Mouse (Mus musculus) thymus, postnatal 25 days (tissue): ENCODE measurements around the gene Sorl1.

Experiments used
- DNase-seq: peaks from one replicate; pipeline ENCODE4 v3.0.0; 2022

Sorl1 gene

GRCm38 (mm10) chr9:42048542-42048941, 75.6 kb downstream of the Sorl1 start:
- no peak for DNase-seq

GRCm38 (mm10) chr9:42047786-42048185, 76.3 kb downstream of the Sorl1 start:
- DNase-seq, result no peak

GRCm38 (mm10) chr9:42046248-42046647, 77.8 kb downstream of the Sorl1 start:
- DNase-seq, result no peak

- DNase-seq, result no peak
These were observed 79.4 kb downstream of the Sorl1 start for GRCm38 (mm10) chr9:42044651-42045050.

- DNase-seq, result no peak
These were observed 80.2 kb downstream of the Sorl1 start for GRCm38 (mm10) chr9:42043934-42044333.

- peak; percentile 37 for DNase-seq
These were observed 84.8 kb downstream of the Sorl1 start for GRCm38 (mm10) chr9:42039000-42039992.

- no peak for DNase-seq
These were observed 87.2 kb downstream of the Sorl1 start for GRCm38 (mm10) chr9:42036885-42037284.

GRCm38 (mm10) chr9:42035995-42036394, 88.1 kb downstream of the Sorl1 start:
- DNase-seq, result peak; percentile 53

- no peak for DNase-seq
These were observed 88.8 kb downstream of the Sorl1 start for GRCm38 (mm10) chr9:42035213-42035765.

- DNase-seq, result peak; percentile 38
These were observed 90.0 kb downstream of the Sorl1 start for GRCm38 (mm10) chr9:42034116-42034520.

GRCm38 (mm10) chr9:42033291-42034115, 90.6 kb downstream of the Sorl1 start:
- DNase-seq, result peak; percentile 30

GRCm38 (mm10) chr9:42032419-42032818, 91.7 kb downstream of the Sorl1 start:
- peak; percentile 36 for DNase-seq

GRCm38 (mm10) chr9:42028807-42029206, 95.3 kb downstream of the Sorl1 start:
- DNase-seq, result no peak

- DNase-seq, result no peak
These were observed 99.8 kb downstream of the Sorl1 start for GRCm38 (mm10) chr9:42024257-42024656.

GRCm38 (mm10) chr9:42023383-42023782, 100.7 kb downstream of the Sorl1 start:
- no peak for DNase-seq

- peak; percentile 59 for DNase-seq
These were observed 101.8 kb downstream of the Sorl1 start for GRCm38 (mm10) chr9:42022318-42022717.

GRCm38 (mm10) chr9:42019308-42020031, 104.6 kb downstream of the Sorl1 start:
- DNase-seq, result no peak

GRCm38 (mm10) chr9:42008501-42008900, 115.6 kb downstream of the Sorl1 start:
- no peak for DNase-seq

- no peak for DNase-seq
These were observed 119.0 kb downstream of the Sorl1 start for GRCm38 (mm10) chr9:42005101-42005500.

- DNase-seq, result no peak
These were observed 120.0 kb downstream of the Sorl1 start for GRCm38 (mm10) chr9:42004140-42004539.

- DNase-seq, result peak; percentile 59
These were observed 124.3 kb downstream of the Sorl1 start for GRCm38 (mm10) chr9:41999498-42000473.
